Mouse (Mus musculus) embryonic fibroblast, embryonic 13.5 days (primary cell): ENCODE results near the gene Mzf1.
A peak's percentile ranks its signal among the peaks of the same experiment; 100 is the strongest.

Experiments used
- CTCF ChIP-seq: IDR thresholded peaks from 2 replicates; pipeline ENCODE4 v1.5.1; 2011; ENCODE audit warnings: mild to moderate bottlenecking, control low read depth, low read length, moderate library complexity, borderline replicate concordance; ENCODE audit not compliant: insufficient read depth
- POLR2A ChIP-seq: IDR thresholded peaks from 2 replicates; pipeline ENCODE4 v1.6.1; 2011; ENCODE audit warnings: low read depth, mild to moderate bottlenecking, control low read depth, low read length, moderate library complexity

DNA sequence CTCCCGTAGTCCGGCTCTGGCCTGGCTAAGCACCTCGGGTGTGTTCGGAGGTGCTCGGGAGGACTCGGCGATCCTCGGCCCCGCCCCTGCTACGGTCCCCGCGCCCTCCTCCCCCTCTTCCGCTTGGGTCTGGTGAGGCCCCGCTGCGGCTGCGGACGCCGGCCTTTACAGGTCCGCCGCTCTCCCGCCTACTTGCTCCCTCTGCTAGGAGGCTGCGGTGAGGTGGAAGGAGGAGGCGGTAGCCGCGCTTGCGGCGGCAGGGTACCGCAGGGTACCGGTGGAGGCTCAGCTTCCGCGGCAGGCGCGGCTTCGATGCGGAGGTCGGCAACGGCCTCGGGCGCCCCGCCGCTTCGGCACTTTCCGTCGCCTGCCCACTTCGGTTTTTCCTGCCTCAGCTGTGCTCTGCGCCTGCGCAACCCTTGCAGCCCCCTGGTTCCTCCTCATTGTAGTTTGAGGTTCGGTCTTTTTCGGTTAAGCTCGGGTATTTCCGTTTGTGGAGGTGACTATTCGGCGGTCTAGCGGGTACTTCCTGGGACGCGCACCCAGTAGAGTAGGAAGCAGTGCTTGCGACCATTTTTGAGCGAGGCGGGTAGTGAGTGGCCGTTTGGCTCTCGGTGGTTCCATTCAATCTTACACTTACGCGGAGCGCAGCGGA, 16.5 kb downstream of the Mzf1 start, which contains the start of gene Ube2m:
- TF ChIP-seq CTCF (no peak), POLR2A (peak; percentile 93)
